Comparison of ENCODE assay signal across 17 mouse cellular contexts in genomic region chr12:99929160-99929559, GRCm38 (mm10).
"Had no signal": no experiment of that assay in that cellular context is flagged by ENCODE, and none has a peak within 500 bp of the region (broad histone marks: within the 10 kb centered on the region; RNA-seq: fewer than 3 reads in every experiment).

No protein-coding gene starts in this region.

- H3K4me3 ChIP-seq: lung, embryonic 15.5 days; megakaryocyte, embryonic 14.5 days; midbrain, embryonic 12.5 days; neural tube, embryonic 12.5 days; stomach, embryonic 15.5 days had no signal

- H3K9me3 ChIP-seq: lung, embryonic 15.5 days; megakaryocyte, embryonic 14.5 days; midbrain, embryonic 12.5 days; neural tube, embryonic 12.5 days; stomach, embryonic 15.5 days had no signal

- H3K27me3 ChIP-seq: lung, embryonic 15.5 days; megakaryocyte, embryonic 14.5 days; neural tube, embryonic 12.5 days; stomach, embryonic 15.5 days had no signal

- H3K27ac ChIP-seq: lung, embryonic 15.5 days; macrophage; midbrain, embryonic 12.5 days; neural tube, embryonic 12.5 days; stomach, embryonic 15.5 days; stomach, postnatal 0 days had no signal

- DNase-seq: liver, postnatal 0 days; lung, adult 2 months; lung, postnatal 14 days; lung, postnatal 36 days; midbrain, embryonic 14.5 days; right cerebral cortex, postnatal 14 days; thymus, adult 2 months; thymus, postnatal 25 days; thymus, postnatal 4 days had no signal

- H3K4me1 ChIP-seq: stomach, embryonic 15.5 days had no signal

- H3K9ac ChIP-seq: liver, postnatal 0 days; lung, embryonic 15.5 days; midbrain, embryonic 12.5 days; neural tube, embryonic 12.5 days; stomach, embryonic 15.5 days had no signal

- H3K4me2 ChIP-seq: lung, embryonic 15.5 days; midbrain, embryonic 12.5 days; neural tube, embryonic 12.5 days; stomach, embryonic 15.5 days had no signal

- ATAC-seq: liver, postnatal 0 days; lung, postnatal 0 days had no signal
